Mouse (Mus musculus) limb, embryonic 15.5 days (tissue): Measurements from ENCODE around the gene Acsf2. TPM values are rescaled to one million over a fixed set of nuclear protein-coding genes. Genes with fewer than 3 reads are reported as not detected.

ENCODE experiments used
- polyA plus RNA-seq: library from polyadenylated mRNA; unstranded; fragments of >200 nt; fragmentation: Nextera tagmentation; extraction: Ambion mirVana; gene quantifications from 2 replicates; pipeline ENCODE4 v1.2.1, GENCODE M21; 2015

Acsf2 gene
- polyA plus RNA-seq, 1 experiment from 2014 or later, result 6.2 TPM

Other genes with a start within 250 kb of the Acsf2 start
- 1.3 and 1.6 TPM in 2 replicates for gene Abcc3, start 208.9 kb downstream of the Acsf2 start, polyA plus RNA-seq
- 27.7 and 30.8 TPM in 2 replicates for gene Cacna1g, start 127.7 kb downstream of the Acsf2 start, polyA plus RNA-seq
- gene Spata20, start 115.7 kb downstream of the Acsf2 start, polyA plus RNA-seq, result 0.27 TPM in 2 replicates
- gene Epn3, start 101.9 kb downstream of the Acsf2 start, polyA plus RNA-seq, result 10.3 and 11.1 TPM in 2 replicates
- gene Mycbpap, start 80.1 kb downstream of the Acsf2 start, polyA plus RNA-seq, result 1.5 and 1.6 TPM in 2 replicates
- gene Rsad1, start 52.6 kb downstream of the Acsf2 start, polyA plus RNA-seq, result 3.6 and 3.7 TPM in 2 replicates
- gene Chad, start 36.8 kb downstream of the Acsf2 start, polyA plus RNA-seq, result 22.7 and 31.1 TPM in 2 replicates
- gene Lrrc59, start 27.9 kb upstream of the Acsf2 start, polyA plus RNA-seq, result 231 and 234 TPM in 2 replicates
- gene Mrpl27, start 51.9 kb upstream of the Acsf2 start, polyA plus RNA-seq, result 126 and 128 TPM in 2 replicates
- 13.6 and 14.0 TPM in 2 replicates for gene Eme1, start 52.1 kb upstream of the Acsf2 start, polyA plus RNA-seq
- 19.9 and 22.5 TPM in 2 replicates for gene Xylt2, start 75.6 kb upstream of the Acsf2 start, polyA plus RNA-seq
- gene Gm11541, start 102.6 kb upstream of the Acsf2 start, polyA plus RNA-seq, result 0.19 and 0.27 TPM in 2 replicates
- not detected in 2 replicates for gene Cdc34b, start 139.9 kb upstream of the Acsf2 start, polyA plus RNA-seq
- not detected in 2 replicates for gene Tmem92, start 180.8 kb upstream of the Acsf2 start, polyA plus RNA-seq